Mouse (Mus musculus) embryonic fibroblast, embryonic 13.5 days (primary cell): Measurements from ENCODE around the gene Nrp2.
A peak's percentile ranks its signal among the peaks of the same experiment; 100 is the strongest.

ENCODE experiments used
- CTCF ChIP-seq: IDR thresholded peaks from 2 replicates; pipeline ENCODE4 v1.5.1; 2011; ENCODE audit warnings: mild to moderate bottlenecking, control low read depth, low read length, moderate library complexity, borderline replicate concordance; ENCODE audit not compliant: insufficient read depth
- POLR2A ChIP-seq: IDR thresholded peaks from 2 replicates; pipeline ENCODE4 v1.6.1; 2011; ENCODE audit warnings: low read depth, mild to moderate bottlenecking, control low read depth, low read length, moderate library complexity

DNA sequence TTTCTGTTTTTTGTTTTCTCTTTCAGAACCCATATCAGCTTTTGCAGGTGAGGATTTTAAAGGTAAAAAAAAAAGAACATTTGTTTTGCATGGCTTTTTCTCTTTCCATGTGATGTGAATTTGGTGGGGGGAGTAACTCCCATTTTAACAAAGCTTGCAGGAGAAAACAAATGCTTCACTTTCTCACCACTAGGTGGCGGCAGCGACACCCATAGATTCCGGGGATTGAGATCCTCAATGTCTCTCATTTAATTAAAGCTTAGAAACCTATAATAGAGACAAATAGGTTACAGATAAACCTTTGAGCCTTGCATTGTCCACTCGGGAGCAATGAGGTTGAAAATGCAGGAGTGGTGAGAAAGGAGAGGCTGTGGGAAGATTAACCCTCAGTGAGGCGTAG is 83.2 kb downstream of the Nrp2 start:
- TF ChIP-seq POLR2A: no peak
- 0 out of 2 replicates have a peak, but pooled peaks have one; percentile 9 for TF ChIP-seq CTCF
